Mouse (Mus musculus) layer of hippocampus, adult 9-10 months (tissue): ENCODE results near the gene Pklr.
A peak's percentile ranks its signal among the peaks of the same experiment; 100 is the strongest.
"Not testable (repeated sequence)": the region's sequence is repeated elsewhere in the genome, so short reads cannot be mapped to it uniquely, and the experiment has no call there.

Source experiments
- DNase-seq: peaks from one replicate; pipeline ENCODE4 v3.0.0; 2022; ENCODE audit warnings: low spot score

Gene Pklr

GRCm38 (mm10) chr3:89124241-89124640, 11.7 kb upstream of the Pklr start:
- no peak for DNase-seq

- DNase-seq = no peak
Measured at GRCm38 (mm10) chr3:89125981-89126380, 10.0 kb upstream of the Pklr start.

- DNase-seq = no peak
Measured at GRCm38 (mm10) chr3:89129908-89130307, 6.0 kb upstream of the Pklr start.

- peak; percentile 37 for DNase-seq
Measured at GRCm38 (mm10) chr3:89131816-89132215, 4.1 kb upstream of the Pklr start.

- DNase-seq = no peak
Measured at GRCm38 (mm10) chr3:89132285-89133062, 3.5 kb upstream of the Pklr start.

- no peak for DNase-seq
Measured at GRCm38 (mm10) chr3:89133063-89133450, 2.9 kb upstream of the Pklr start.

GRCm38 (mm10) chr3:89133752-89134151, 2.2 kb upstream of the Pklr start:
- no peak for DNase-seq

GRCm38 (mm10) chr3:89136365-89136764, 423 bp downstream of the Pklr start:
- DNase-seq = no peak

- DNase-seq = no peak
Measured at GRCm38 (mm10) chr3:89144821-89145220, 8.9 kb downstream of the Pklr start.

- no peak for DNase-seq
Measured at GRCm38 (mm10) chr3:89145566-89145965, 9.6 kb downstream of the Pklr start.

- DNase-seq = no peak
Measured at GRCm38 (mm10) chr3:89147101-89147978, 11.4 kb downstream of the Pklr start.

GRCm38 (mm10) chr3:89147979-89148311, 12.0 kb downstream of the Pklr start:
- DNase-seq = no peak

- DNase-seq = no peak
Measured at GRCm38 (mm10) chr3:89148567-89148966, 12.6 kb downstream of the Pklr start.

GRCm38 (mm10) chr3:89152084-89152835, 16.3 kb downstream of the Pklr start:
- DNase-seq = no peak

GRCm38 (mm10) chr3:89156951-89157350, 21.0 kb downstream of the Pklr start:
- no peak for DNase-seq

GRCm38 (mm10) chr3:89158651-89159050, 22.7 kb downstream of the Pklr start:
- no peak for DNase-seq

GRCm38 (mm10) chr3:89159211-89159610, 23.3 kb downstream of the Pklr start:
- no peak for DNase-seq

- DNase-seq = no peak
Measured at GRCm38 (mm10) chr3:89159616-89160344, 23.8 kb downstream of the Pklr start, which contains the start of gene Hcn3. Gene Hcn3 (minus strand): TSS chr3:89160196.

- not testable (repeated sequence) for DNase-seq
Measured at GRCm38 (mm10) chr3:89161207-89161606, 25.3 kb downstream of the Pklr start.

- DNase-seq = no peak
Measured at GRCm38 (mm10) chr3:89161786-89162185, 25.8 kb downstream of the Pklr start.

GRCm38 (mm10) chr3:89163123-89163522, 27.2 kb downstream of the Pklr start:
- DNase-seq = no peak
